Mouse (Mus musculus) lung, postnatal 0 days (tissue): ENCODE data around the gene Atxn7. TPM values are rescaled to one million over a fixed set of nuclear protein-coding genes. Genes with fewer than 3 reads are reported as not detected.
A peak's percentile ranks its signal among the peaks of the same experiment; 100 is the strongest.

Experiments used
- ATAC-seq: fragments of 200-750 bp; cut with Nextera tagmentation; 2 replicates; pipeline ENCODE4 v1.8.0; 2017; ENCODE audit warnings: moderate library complexity
- DNase-seq: peaks from one replicate; pipeline ENCODE4 v3.0.0-alpha.2; 2016; ENCODE audit warnings: low spot score
- H3K27ac ChIP-seq: fragments of 300-500 bp; sonication (generic); 2 replicates; pipeline ENCODE4 v1.5.1; 2014; ENCODE audit warnings: antibody characterized with exemption, mild to moderate bottlenecking, low read length, mixed read lengths
- H3K27me3 ChIP-seq: fragments of 300-500 bp; sonication (generic); replicated peaks from 2 replicates; pipeline ENCODE4 v1.6.1; 2014; ENCODE audit warnings: low read length, mixed read lengths; ENCODE audit not compliant: insufficient read depth
- H3K36me3 ChIP-seq: fragments of 300-500 bp; sonication (generic); 2 replicates; pipeline ENCODE4 v1.6.1; 2014; ENCODE audit warnings: low read length, mixed read lengths; ENCODE audit not compliant: insufficient read depth
- H3K4me1 ChIP-seq: fragments of 300-500 bp; sonication (generic); 2 replicates; pipeline ENCODE4 v1.6.1; 2014; ENCODE audit warnings: antibody characterized with exemption, low read depth, low read length, mixed read lengths; ENCODE audit not compliant: insufficient read depth
- H3K4me2 ChIP-seq: fragments of 300-500 bp; sonication (generic); replicated peaks from 2 replicates; pipeline ENCODE4 v1.6.1; 2014; ENCODE audit warnings: low read depth, mild to moderate bottlenecking, low read length, moderate library complexity, mixed read lengths
- H3K4me3 ChIP-seq: fragments of 300-500 bp; sonication (generic); 2 replicates; pipeline ENCODE4 v1.5.1; 2014; ENCODE audit warnings: low read depth, low read length
- H3K9ac ChIP-seq: fragments of 300-500 bp; sonication (generic); replicated peaks from 2 replicates; pipeline ENCODE4 v1.6.1; 2014; ENCODE audit warnings: low read depth, mild to moderate bottlenecking
- H3K9me3 ChIP-seq: fragments of 300-500 bp; sonication (generic); 2 replicates; pipeline ENCODE4 v1.6.1; 2016; ENCODE audit warnings: low read length, mixed read lengths
- CTCF ChIP-seq: IDR thresholded peaks from 2 replicates; pipeline ENCODE4 v1.5.1; 2016; ENCODE audit warnings: antibody characterized with exemption, mild to moderate bottlenecking
- EP300 ChIP-seq: IDR thresholded peaks from 2 replicates; pipeline ENCODE4 v1.6.1; 2016; ENCODE audit warnings: antibody characterized with exemption, mild to moderate bottlenecking, control low read depth
- WGBS: fragments of 180-500 bp; shearing (Covaris S2); extraction: QIAGEN DNeasy Blood & Tissue Kit; methylation state at CpG from one replicate; pipeline ENCODE4 v1.1.7; 2014; 5-methylcytosine and 5-hydroxymethylcytosine counted together
- polyA plus RNA-seq: library from polyadenylated mRNA; unstranded; fragments of >200 nt; fragmentation: Nextera tagmentation; extraction: Ambion mirVana; gene quantifications from 2 replicates; pipeline ENCODE4 v1.2.1, GENCODE M21; 2015

Atxn7 gene
- polyA plus RNA-seq, 1 experiment from 2014 or later, result 4.3 TPM

GRCm38 (mm10) chr14:14104930-14105318 lies 143.7 kb downstream of the Atxn7 start:
- no peaks in the 10 kb centered on the region for H3K9me3 ChIP-seq
- H3K36me3 ChIP-seq, result peaks cover 33% of the 10 kb centered on the region
- no peak overlapping the region for H3K27ac ChIP-seq
- H3K4me3 ChIP-seq, result no peak overlapping the region
- H3K4me2 ChIP-seq, result no peak overlapping the region
- H3K4me1 ChIP-seq, result no peaks in the 10 kb centered on the region
- ATAC-seq, result no peak
- DNase-seq, result no peak
- TF ChIP-seq EP300, result no peak
- 68% methylated on average over 2 of the region's 2 CpGs for WGBS
- H3K27me3 ChIP-seq, result no peaks in the 10 kb centered on the region
- no peak overlapping the region for H3K9ac ChIP-seq

DNA sequence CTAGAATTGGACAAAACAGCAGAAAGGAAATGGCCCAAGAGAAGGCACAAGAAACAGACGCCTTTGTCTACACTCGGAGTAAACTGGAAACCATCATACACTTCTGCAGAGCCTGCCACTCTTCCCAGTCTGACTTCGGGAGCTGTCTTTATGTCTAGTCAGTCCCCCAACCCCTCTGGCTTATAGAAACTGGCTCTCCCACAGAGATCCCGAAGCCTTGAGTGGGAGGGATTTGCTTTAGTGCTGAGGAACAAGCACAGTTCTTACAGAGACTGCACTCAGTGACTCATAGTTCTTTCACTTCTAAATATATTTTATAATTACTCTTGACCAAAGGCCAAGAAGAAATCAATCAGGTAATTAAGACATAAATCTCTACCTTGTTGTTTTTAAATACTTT lies 149.5 kb downstream of the Atxn7 start:
- TF ChIP-seq EP300, result no peak
- no peak for TF ChIP-seq CTCF
- no peak overlapping the region for H3K4me2 ChIP-seq
- H3K9me3 ChIP-seq, result no peaks in the 10 kb centered on the region
- no peak for ATAC-seq
- no peak for DNase-seq
- H3K4me1 ChIP-seq, result no peaks in the 10 kb centered on the region
- H3K4me3 ChIP-seq, result no peak overlapping the region
- H3K9ac ChIP-seq, result no peak overlapping the region
- H3K27me3 ChIP-seq, result no peaks in the 10 kb centered on the region
- WGBS, result 87% methylated on average over 4 of the region's 4 CpGs
- H3K36me3 ChIP-seq, result peaks cover 13% of the 10 kb centered on the region; the same call in 1 of the 2 replicates
- H3K27ac ChIP-seq, result no peak overlapping the region

- Histone ChIP-seq H3K4me3 (peak within 1 kb of the TSS; percentile 93), H3K9me3 (no peaks in the 10 kb centered on the region), H3K4me2 (peak within 1 kb of the TSS; percentile 79), H3K27me3 (no peaks in the 10 kb centered on the region), H3K4me1 (peaks cover 4% of the 10 kb centered on the region; the same call in 1 of the 2 replicates), H3K27ac (peak within 1 kb of the TSS; percentile 58), H3K36me3 (peaks cover 10% of the 10 kb centered on the region; the same call in 1 of the 2 replicates), H3K9ac (peak within 1 kb of the TSS; percentile 92)
- peak; percentile 93 for DNase-seq
- peak; percentile 98 for ATAC-seq
- TF ChIP-seq CTCF (peak; percentile 99), EP300 (no peak)
- WGBS, result under 1% methylated on average over 63 of the region's 68 CpGs
Observed at GRCm38 (mm10) chr14:14120230-14121096, 159.2 kb downstream of the Atxn7 start, which contains the start of gene Psmd6. TSS of gene Psmd6 (minus strand) at chr14:14120984.

Other genes starting within 250 kb of the Atxn7 start
- 0.20 and 0.48 TPM in 2 replicates for gene Gm281, start 47.0 kb upstream of the Atxn7 start, polyA plus RNA-seq
- 116 and 117 TPM in 2 replicates for gene Thoc7, start 412 bp downstream of the Atxn7 start, polyA plus RNA-seq
- gene Psmd6, start 159.5 kb downstream of the Atxn7 start, polyA plus RNA-seq, result 130 and 132 TPM in 2 replicates
- gene Olfr720, start 225.4 kb downstream of the Atxn7 start, polyA plus RNA-seq, result not detected in 2 replicates